Mouse (Mus musculus) heart, embryonic 13.5 days (tissue): Measurements from ENCODE around the gene Sprr2i. TPM values are rescaled to one million over a fixed set of nuclear protein-coding genes. Genes with fewer than 3 reads are reported as not detected.

Source experiments
- ATAC-seq: fragments of 200-750 bp; cut with Nextera tagmentation; 2 replicates; pipeline ENCODE4 v1.8.0; 2017; ENCODE audit warnings: moderate TSS enrichment; ENCODE audit not compliant: insufficient number of reproducible peaks, low FRiP score, low TSS enrichment; ENCODE audit errors: extremely low read depth
- H3K27ac ChIP-seq: fragments of 300-500 bp; sonication (generic); replicated peaks from 2 replicates; pipeline ENCODE4 v1.5.1; 2015; ENCODE audit warnings: moderate library complexity, mild to moderate bottlenecking, inconsistent platforms
- H3K27me3 ChIP-seq: fragments of 300-500 bp; sonication (generic); replicated peaks from 2 replicates; pipeline ENCODE4 v1.6.1; 2015; ENCODE audit warnings: mild to moderate bottlenecking, inconsistent platforms
- H3K36me3 ChIP-seq: fragments of 300-500 bp; sonication (generic); 2 replicates; pipeline ENCODE4 v1.6.1; 2015; ENCODE audit warnings: mild to moderate bottlenecking, inconsistent platforms
- H3K4me1 ChIP-seq: fragments of 300-500 bp; sonication (generic); 2 replicates; pipeline ENCODE4 v1.6.1; 2015; ENCODE audit warnings: inconsistent platforms
- H3K4me2 ChIP-seq: fragments of 300-500 bp; sonication (generic); 2 replicates; pipeline ENCODE4 v1.6.1; 2015; ENCODE audit warnings: inconsistent platforms, mild to moderate bottlenecking, moderate library complexity
- H3K4me3 ChIP-seq: fragments of 300-500 bp; sonication (generic); 2 replicates; pipeline ENCODE4 v1.5.1; 2015; ENCODE audit warnings: moderate library complexity, mild to moderate bottlenecking, inconsistent platforms
- H3K9ac ChIP-seq: fragments of 300-500 bp; sonication (generic); 2 replicates; pipeline ENCODE4 v1.6.1; 2015; ENCODE audit warnings: inconsistent platforms, mild to moderate bottlenecking, moderate library complexity
- H3K9me3 ChIP-seq: fragments of 300-500 bp; sonication (generic); 2 replicates; pipeline ENCODE4 v1.6.1; 2016; ENCODE audit warnings: inconsistent platforms
- WGBS: fragments of 180-500 bp; shearing (Covaris S2); methylation state at CpG from one replicate; pipeline ENCODE4 v1.1.7; 2015; ENCODE audit warnings: mixed read lengths; 5-methylcytosine and 5-hydroxymethylcytosine counted together
- polyA plus RNA-seq: library from polyadenylated mRNA; unstranded; fragments of >200 nt; fragmentation: Nextera tagmentation; extraction: Ambion mirVana; gene quantifications from 2 replicates; pipeline ENCODE4 v1.2.1, GENCODE M21; 2015

Gene Sprr2i
- polyA plus RNA-seq = not detected in 2 replicates

DNA sequence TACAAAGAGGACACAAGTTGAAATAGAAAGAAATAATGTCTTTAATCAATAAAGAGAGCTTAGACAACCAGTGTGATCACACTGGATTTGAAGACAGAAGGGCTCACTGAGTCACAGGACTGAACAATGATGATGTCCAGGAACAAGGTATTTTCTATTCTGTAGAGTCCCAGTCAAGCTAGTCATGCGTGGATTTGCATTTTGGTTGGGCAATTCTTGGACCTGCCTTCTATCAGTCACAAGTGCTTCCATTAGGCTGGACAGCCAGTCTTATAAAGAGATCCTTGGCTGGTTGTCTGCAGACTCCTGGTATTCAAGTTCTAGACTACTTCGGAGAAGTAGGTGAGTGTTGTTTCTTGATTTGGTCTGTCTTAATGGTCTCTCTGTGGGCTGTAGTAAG lies at the start of gene Sprr2i:
Gene Sprr2i (plus strand): TSS at position 301 of the 400 bp plus-strand sequence.
- no peaks in the 10 kb centered on the region for H3K9me3 ChIP-seq
- no peak within 1 kb of the TSS for H3K4me3 ChIP-seq
- no peak within 1 kb of the TSS for H3K9ac ChIP-seq
- H3K27ac ChIP-seq = no peak within 1 kb of the TSS
- no peak for ATAC-seq
- no peak within 1 kb of the TSS for H3K4me2 ChIP-seq
- WGBS = 75% methylated on average over 2 of the region's 2 CpGs
- H3K36me3 ChIP-seq = no peaks in the 10 kb centered on the region
- no peaks in the 10 kb centered on the region for H3K4me1 ChIP-seq
- H3K27me3 ChIP-seq = no peaks in the 10 kb centered on the region

DNA sequence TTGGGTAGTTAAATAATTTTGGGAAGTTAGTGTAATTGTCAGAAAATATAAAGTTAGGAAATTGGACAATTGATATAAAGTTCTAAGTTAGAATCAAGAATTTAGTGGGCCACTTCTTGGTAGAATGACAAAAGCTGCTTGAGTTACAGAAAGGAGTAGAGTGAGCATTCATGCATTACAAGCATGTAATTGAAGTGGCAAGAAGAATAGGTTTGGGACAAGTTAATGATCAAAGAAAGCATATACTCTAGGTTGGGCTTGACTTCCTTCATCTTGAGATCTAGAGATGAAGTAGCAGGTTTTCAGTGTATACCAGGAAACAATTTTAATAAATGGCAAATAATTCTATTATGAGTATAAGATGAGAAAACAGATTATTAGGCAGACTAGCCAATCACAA lies 46.2 kb upstream of the Sprr2i start:
- H3K27me3 ChIP-seq = no peaks in the 10 kb centered on the region
- H3K27ac ChIP-seq = no peak overlapping the region
- H3K4me2 ChIP-seq = no peak overlapping the region
- no peak for ATAC-seq
- H3K9ac ChIP-seq = no peak overlapping the region
- no peaks in the 10 kb centered on the region for H3K36me3 ChIP-seq
- H3K9me3 ChIP-seq = no peaks in the 10 kb centered on the region; the same call in 1 of the 2 replicates
- H3K4me3 ChIP-seq = no peak overlapping the region
- H3K4me1 ChIP-seq = no peaks in the 10 kb centered on the region

DNA sequence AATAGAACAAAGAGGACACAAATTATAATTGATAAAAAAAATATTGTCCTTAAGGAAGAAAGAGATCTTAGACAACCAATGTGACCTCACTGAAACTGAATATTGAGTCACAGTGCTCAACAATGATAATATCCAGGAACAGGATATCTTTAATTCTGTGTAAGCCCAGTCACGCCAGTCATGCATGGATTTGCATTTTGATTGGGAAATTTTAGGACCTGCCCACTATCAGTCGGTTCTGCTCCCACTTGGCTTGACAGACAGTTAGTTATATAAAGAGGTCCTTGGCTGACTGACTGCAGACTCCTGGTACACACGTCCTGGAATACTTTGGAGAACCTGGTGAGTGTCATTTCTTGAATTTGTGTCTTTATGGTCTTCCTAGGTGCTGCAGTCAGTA lies 42.9 kb upstream of the Sprr2i start, which contains the start of gene Sprr2f:
Gene Sprr2f (plus strand): TSS at position 301 of the 400 bp plus-strand sequence.
- Histone ChIP-seq H3K4me3 (no peak within 1 kb of the TSS), H3K27me3 (no peaks in the 10 kb centered on the region), H3K36me3 (no peaks in the 10 kb centered on the region), H3K4me1 (no peaks in the 10 kb centered on the region), H3K9ac (no peak within 1 kb of the TSS), H3K4me2 (no peak within 1 kb of the TSS), H3K9me3 (no peaks in the 10 kb centered on the region), H3K27ac (no peak within 1 kb of the TSS)
- no peak for ATAC-seq
- 50% methylated on average over 3 of the region's 3 CpGs for WGBS

DNA sequence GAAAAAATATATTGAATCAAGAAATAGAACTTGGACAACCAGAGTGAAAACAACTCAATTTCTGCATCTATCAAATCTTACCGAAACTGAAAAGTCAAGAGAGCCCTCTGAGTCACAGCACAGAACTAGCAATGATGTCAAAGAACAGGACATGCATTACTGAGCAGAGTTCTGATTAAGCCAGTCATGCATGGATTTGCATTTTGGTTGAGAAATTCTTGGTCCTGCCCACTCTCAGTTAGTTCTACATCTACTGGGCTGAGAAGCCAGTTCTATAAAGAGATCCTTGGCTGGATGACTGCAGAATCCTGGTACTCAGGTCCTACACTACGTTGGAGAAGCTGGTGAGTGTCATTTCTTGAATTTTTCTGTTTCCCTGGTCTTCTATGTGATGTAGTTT lies 34.2 kb upstream of the Sprr2i start:
- Histone ChIP-seq H3K27me3 (no peaks in the 10 kb centered on the region), H3K4me2 (no peak overlapping the region), H3K9me3 (no peaks in the 10 kb centered on the region), H3K36me3 (no peaks in the 10 kb centered on the region), H3K9ac (no peak overlapping the region), H3K4me1 (no peaks in the 10 kb centered on the region), H3K27ac (no peak overlapping the region), H3K4me3 (no peak overlapping the region)
- 69% methylated on average over 2 of the region's 2 CpGs for WGBS
- ATAC-seq = no peak

DNA sequence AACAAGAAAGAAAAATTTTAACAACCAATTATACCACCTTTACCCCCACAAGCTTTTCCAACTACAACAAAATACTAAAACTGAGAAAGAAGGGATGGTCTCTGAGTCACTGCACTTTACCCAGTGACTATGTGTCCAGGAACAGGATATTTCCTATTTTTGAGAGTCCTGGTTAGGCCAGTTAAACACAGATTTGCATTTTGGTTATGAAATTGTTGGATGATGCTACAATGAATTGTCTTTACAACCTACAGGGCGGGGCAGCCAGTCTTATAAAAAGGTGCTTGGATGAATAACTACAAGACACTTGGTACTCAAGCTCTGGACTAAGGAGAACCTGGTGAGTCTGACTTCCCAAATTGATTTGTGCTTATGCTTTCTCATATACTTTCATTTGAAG lies 22.4 kb upstream of the Sprr2i start, which contains the start of gene Sprr2h:
Gene Sprr2h (plus strand): TSS at position 301 of the 400 bp plus-strand sequence.
- Histone ChIP-seq H3K4me3 (no peak within 1 kb of the TSS), H3K27me3 (no peaks in the 10 kb centered on the region), H3K4me1 (no peaks in the 10 kb centered on the region), H3K9me3 (no peaks in the 10 kb centered on the region), H3K36me3 (no peaks in the 10 kb centered on the region), H3K27ac (no peak within 1 kb of the TSS), H3K9ac (no peak within 1 kb of the TSS), H3K4me2 (no peak within 1 kb of the TSS)
- no peak for ATAC-seq
- 64% methylated on average over 1 of the region's 1 CpGs for WGBS

DNA sequence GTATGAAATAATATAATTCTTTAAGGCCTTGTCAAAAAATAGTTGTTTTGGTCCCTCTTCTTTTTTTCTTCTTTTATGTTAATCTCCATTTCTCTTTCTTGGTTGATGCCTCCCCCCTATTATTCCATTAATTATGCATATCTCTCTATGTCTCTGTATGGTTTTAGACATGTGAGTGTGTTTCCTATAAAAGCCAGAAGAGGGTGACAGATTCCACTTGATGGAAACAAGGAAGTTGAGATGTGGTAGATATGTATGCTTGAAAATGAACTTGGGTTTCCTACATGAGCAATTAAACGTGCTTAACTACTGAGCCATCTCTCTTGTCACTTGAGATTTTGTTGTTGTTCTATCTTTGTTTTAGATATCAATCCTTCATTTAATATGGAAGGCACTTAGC lies 13.5 kb upstream of the Sprr2i start:
- no peaks in the 10 kb centered on the region for H3K27me3 ChIP-seq
- no peaks in the 10 kb centered on the region for H3K9me3 ChIP-seq
- ATAC-seq = no peak
- WGBS = 49% methylated on average over 1 of the region's 1 CpGs
- H3K4me2 ChIP-seq = no peak overlapping the region
- no peak overlapping the region for H3K4me3 ChIP-seq
- H3K27ac ChIP-seq = no peak overlapping the region
- no peaks in the 10 kb centered on the region for H3K36me3 ChIP-seq
- H3K9ac ChIP-seq = no peak overlapping the region
- no peaks in the 10 kb centered on the region for H3K4me1 ChIP-seq

DNA sequence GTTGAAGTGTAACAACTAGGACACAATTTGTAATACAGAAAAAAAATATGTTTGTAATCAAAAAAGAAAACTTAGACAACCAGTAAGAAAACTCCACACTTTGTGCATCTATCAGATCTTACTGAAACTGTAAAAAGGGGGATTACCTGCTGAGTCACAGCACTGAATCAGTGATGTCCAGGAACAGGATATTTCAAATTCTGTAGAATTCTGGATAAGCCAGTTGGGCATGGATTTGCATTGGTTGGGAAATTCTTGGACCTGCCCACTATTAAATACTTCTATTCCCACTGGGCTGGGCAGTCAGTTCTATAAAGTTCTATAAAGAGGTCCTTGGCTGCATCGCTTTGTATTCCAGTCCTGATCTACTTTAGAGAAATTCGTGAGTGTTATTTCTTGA lies 10.0 kb downstream of the Sprr2i start, which contains the start of gene Sprr2j-ps:
Gene Sprr2j-ps (plus strand): TSS at position 301 of the 400 bp plus-strand sequence.
- no peak within 1 kb of the TSS for H3K4me3 ChIP-seq
- 82% methylated on average over 2 of the region's 2 CpGs for WGBS
- H3K9me3 ChIP-seq = no peaks in the 10 kb centered on the region
- H3K9ac ChIP-seq = no peak within 1 kb of the TSS
- no peak for ATAC-seq
- no peaks in the 10 kb centered on the region for H3K27me3 ChIP-seq
- H3K27ac ChIP-seq = no peak within 1 kb of the TSS
- H3K4me2 ChIP-seq = no peak within 1 kb of the TSS
- no peaks in the 10 kb centered on the region for H3K4me1 ChIP-seq
- no peaks in the 10 kb centered on the region for H3K36me3 ChIP-seq

DNA sequence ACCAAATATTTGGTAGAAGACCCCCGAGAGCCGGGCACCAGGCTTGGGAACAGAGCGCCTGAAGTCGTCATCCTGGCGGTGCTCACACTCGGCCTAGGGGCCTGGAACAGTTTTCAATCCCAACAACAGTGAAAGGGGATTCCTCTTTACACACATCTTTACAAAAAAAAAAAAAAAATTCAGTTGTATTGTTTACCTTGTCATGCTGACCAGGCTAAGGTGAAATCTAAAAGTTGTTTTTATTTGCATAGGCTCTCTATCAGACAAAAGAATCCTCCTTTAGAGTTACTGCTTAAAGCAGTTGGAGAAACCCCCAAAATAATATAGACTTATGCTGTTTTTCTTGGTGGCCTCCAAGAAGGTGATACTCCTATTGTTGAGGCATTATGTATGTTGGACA lies 21.5 kb downstream of the Sprr2i start, which contains the start of gene Gm9774:
Gene Gm9774 (minus strand): TSS at position 101 of the 400 bp plus-strand sequence.
- no peak within 1 kb of the TSS for H3K27ac ChIP-seq
- no peaks in the 10 kb centered on the region for H3K4me1 ChIP-seq
- 87% methylated on average over 6 of the region's 6 CpGs for WGBS
- H3K36me3 ChIP-seq = no peaks in the 10 kb centered on the region
- no peak within 1 kb of the TSS for H3K9ac ChIP-seq
- H3K4me3 ChIP-seq = no peak within 1 kb of the TSS
- no peak for ATAC-seq
- H3K27me3 ChIP-seq = no peaks in the 10 kb centered on the region
- no peak within 1 kb of the TSS for H3K4me2 ChIP-seq
- H3K9me3 ChIP-seq = no peaks in the 10 kb centered on the region

DNA sequence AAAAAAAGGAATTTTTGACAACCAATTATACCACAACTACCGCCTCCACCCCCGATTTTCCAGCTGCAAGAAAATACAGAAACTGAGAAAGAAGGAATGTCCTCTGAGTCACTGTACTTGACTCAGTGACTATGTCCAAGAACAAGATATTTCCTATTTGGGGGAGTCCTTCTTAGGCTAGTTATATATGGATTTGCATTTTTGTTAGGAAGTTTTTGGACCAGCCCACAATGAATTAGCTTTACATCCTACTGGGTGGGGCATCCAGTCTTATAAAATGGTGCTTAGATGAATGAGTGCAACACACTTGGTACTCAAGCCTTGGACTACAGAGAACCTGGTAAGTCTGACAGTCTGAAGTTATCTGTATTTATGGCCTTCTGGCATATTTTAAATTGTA lies 24.5 kb downstream of the Sprr2i start, which contains the start of gene Sprr2k:
Gene Sprr2k (plus strand): TSS at position 301 of the 400 bp plus-strand sequence.
- Histone ChIP-seq H3K4me2 (no peak within 1 kb of the TSS), H3K27ac (no peak within 1 kb of the TSS), H3K9ac (no peak within 1 kb of the TSS), H3K4me3 (no peak within 1 kb of the TSS), H3K4me1 (no peaks in the 10 kb centered on the region), H3K36me3 (no peaks in the 10 kb centered on the region), H3K9me3 (no peaks in the 10 kb centered on the region), H3K27me3 (no peaks in the 10 kb centered on the region)
- no peak for ATAC-seq
- 75% methylated on average over 2 of the region's 2 CpGs for WGBS

DNA sequence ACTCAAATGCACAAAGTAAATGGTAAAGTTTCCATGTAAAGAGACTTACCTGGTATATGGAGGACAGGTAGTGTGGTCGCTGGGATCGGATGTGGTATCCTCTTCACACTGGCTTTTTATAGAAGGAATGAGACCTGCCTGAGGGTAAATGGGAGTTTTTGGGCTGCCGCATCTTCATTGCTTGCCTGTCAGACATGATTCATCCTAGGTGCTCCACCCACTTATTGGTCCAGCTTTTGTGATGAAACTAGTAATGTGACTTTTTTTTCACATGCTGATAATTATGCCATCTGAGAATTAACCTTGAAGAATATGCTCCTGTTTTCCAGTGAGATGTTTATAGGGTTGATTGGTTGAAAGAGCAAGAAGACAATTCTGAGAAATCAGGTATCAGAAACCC lies 30.9 kb downstream of the Sprr2i start, which contains the start of gene Sprr1b:
Gene Sprr1b (minus strand): TSS at position 101 of the 400 bp plus-strand sequence.
- Histone ChIP-seq H3K27me3 (no peaks in the 10 kb centered on the region), H3K4me1 (no peaks in the 10 kb centered on the region), H3K36me3 (no peaks in the 10 kb centered on the region), H3K9ac (no peak within 1 kb of the TSS), H3K27ac (no peak within 1 kb of the TSS), H3K4me2 (no peak within 1 kb of the TSS), H3K4me3 (no peak within 1 kb of the TSS), H3K9me3 (no peaks in the 10 kb centered on the region)
- ATAC-seq = no peak
- WGBS = 79% methylated on average over 3 of the region's 3 CpGs

DNA sequence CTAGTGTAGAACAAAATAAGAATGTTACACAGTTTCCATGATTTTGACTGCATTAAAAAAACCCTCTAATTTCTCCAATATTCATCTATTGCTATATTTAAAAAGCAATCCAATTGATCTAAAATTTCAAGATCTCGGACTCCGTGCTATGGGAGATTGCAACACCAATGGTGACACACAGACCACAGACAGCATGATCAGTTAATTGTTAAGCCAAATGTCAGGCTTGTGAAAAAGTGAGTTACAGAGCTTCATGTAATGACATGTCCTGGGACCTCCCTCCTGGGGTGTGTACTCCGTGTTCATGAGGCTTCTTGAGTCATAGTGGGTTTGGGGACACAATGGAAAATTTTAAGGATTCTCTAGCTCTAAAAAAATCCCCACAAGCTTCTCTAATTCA lies 32.4 kb downstream of the Sprr2i start:
- H3K9ac ChIP-seq = no peak overlapping the region
- H3K27ac ChIP-seq = no peak overlapping the region
- no peaks in the 10 kb centered on the region for H3K27me3 ChIP-seq
- no peaks in the 10 kb centered on the region for H3K9me3 ChIP-seq
- H3K4me1 ChIP-seq = no peaks in the 10 kb centered on the region
- WGBS = 78% methylated on average over 3 of the region's 3 CpGs
- no peaks in the 10 kb centered on the region for H3K36me3 ChIP-seq
- no peak overlapping the region for H3K4me2 ChIP-seq
- ATAC-seq = no peak
- H3K4me3 ChIP-seq = no peak overlapping the region

DNA sequence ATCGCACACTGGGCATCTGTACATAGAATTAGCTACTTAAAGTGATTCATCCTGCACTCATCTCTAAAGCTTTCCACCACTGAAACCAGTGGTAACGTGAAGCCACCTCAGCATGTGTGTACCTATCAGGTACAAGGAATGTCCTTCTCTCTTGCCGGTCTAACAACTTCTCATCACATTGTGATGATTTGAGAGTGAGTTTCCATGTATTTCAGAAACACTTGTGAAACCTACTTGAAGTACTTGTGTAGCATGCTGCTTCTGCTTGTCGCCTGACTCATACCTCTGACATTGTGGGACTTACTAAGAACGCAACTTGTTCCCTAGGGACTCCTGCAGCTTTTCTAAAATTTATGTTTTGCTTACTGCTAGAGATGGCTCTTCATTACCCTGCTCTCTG lies 47.4 kb downstream of the Sprr2i start:
- Histone ChIP-seq H3K27me3 (no peaks in the 10 kb centered on the region), H3K4me2 (no peak overlapping the region), H3K4me1 (no peaks in the 10 kb centered on the region), H3K9me3 (no peaks in the 10 kb centered on the region), H3K27ac (no peak overlapping the region), H3K36me3 (no peaks in the 10 kb centered on the region), H3K9ac (no peak overlapping the region), H3K4me3 (no peak overlapping the region)
- WGBS = 52% methylated on average over 5 of the region's 5 CpGs
- no peak for ATAC-seq
